Mouse (Mus musculus): ENCODE results near the gene BC005624.

The BC005624 gene

GRCm38 (mm10) chr2:30981790-30982513 lies at the start of gene BC005624, which contains the start of gene Usp20:
Gene BC005624 (minus strand): TSS chr2:30982201.
Gene Usp20 (plus strand): TSS chr2:30982279.
- in situ Hi-C loops (cut with MseI, MboI) = no loop called here

- in situ Hi-C loops (cut with MseI, MboI) = no loop called here
Measured at GRCm38 (mm10) chr2:31026642-31027041, 44.6 kb upstream of the BC005624 start.

- in situ Hi-C loops (cut with MseI, MboI) = no loop called here
Measured at GRCm38 (mm10) chr2:31025458-31025857, 43.5 kb upstream of the BC005624 start.

GRCm38 (mm10) chr2:31024618-31025370 lies 42.8 kb upstream of the BC005624 start:
- in situ Hi-C loops (cut with MseI, MboI) = no loop called here

- in situ Hi-C loops (cut with MseI, MboI) = no loop called here
Measured at GRCm38 (mm10) chr2:31023940-31024339, 41.9 kb upstream of the BC005624 start.

- in situ Hi-C loops (cut with MseI, MboI) = no loop called here
Measured at GRCm38 (mm10) chr2:31020202-31020601, 38.2 kb upstream of the BC005624 start.

- in situ Hi-C loops (cut with MseI, MboI) = no loop called here
Measured at GRCm38 (mm10) chr2:31019011-31019410, 37.0 kb upstream of the BC005624 start.

GRCm38 (mm10) chr2:31018519-31018918 lies 36.5 kb upstream of the BC005624 start:
- in situ Hi-C loops (cut with MseI, MboI) = no loop called here

- in situ Hi-C loops (cut with MseI, MboI) = no loop called here
Measured at GRCm38 (mm10) chr2:31017625-31018317, 35.8 kb upstream of the BC005624 start.

- in situ Hi-C loops (cut with MseI, MboI) = no loop called here
Measured at GRCm38 (mm10) chr2:31013371-31014120, 31.5 kb upstream of the BC005624 start.

- in situ Hi-C loops (cut with MseI, MboI) = no loop called here
Measured at GRCm38 (mm10) chr2:31007208-31007607, 25.2 kb upstream of the BC005624 start.

GRCm38 (mm10) chr2:31006434-31006833 lies 24.4 kb upstream of the BC005624 start:
- in situ Hi-C loops (cut with MseI, MboI) = no loop called here

- in situ Hi-C loops (cut with MseI, MboI) = no loop called here
Measured at GRCm38 (mm10) chr2:31005453-31005852, 23.5 kb upstream of the BC005624 start.

- in situ Hi-C loops (cut with MseI, MboI) = no loop called here
Measured at GRCm38 (mm10) chr2:31002857-31003256, 20.9 kb upstream of the BC005624 start.

- in situ Hi-C loops (cut with MseI, MboI) = no loop called here
Measured at GRCm38 (mm10) chr2:30998443-30999260, 16.7 kb upstream of the BC005624 start.

- in situ Hi-C loops (cut with MseI, MboI) = no loop called here
Measured at GRCm38 (mm10) chr2:30995432-30995996, 13.5 kb upstream of the BC005624 start.

GRCm38 (mm10) chr2:30994853-30995252 lies 12.9 kb upstream of the BC005624 start:
- in situ Hi-C loops (cut with MseI, MboI) = no loop called here

GRCm38 (mm10) chr2:30990221-30990620 lies 8.2 kb upstream of the BC005624 start:
- in situ Hi-C loops (cut with MseI, MboI) = no loop called here

GRCm38 (mm10) chr2:30985111-30986020 lies 3.4 kb upstream of the BC005624 start:
- in situ Hi-C loops (cut with MseI, MboI) = no loop called here
